Mouse (Mus musculus): ENCODE results near the gene Ttll8. TPM values are rescaled to one million over a fixed set of nuclear protein-coding genes. Genes with fewer than 3 reads are reported as not detected.
A peak's percentile ranks its signal among the peaks of the same experiment; 100 is the strongest.

Ttll8 gene
- total RNA-seq, 2 experiments from 2014 or later: not detected

- intact Hi-C loops (cut with DNase I): loop anchor here (2.0 kb wide), 1 partner anchor 27 kb away; no protein-coding TSS in a partner anchor
- peak; percentile 84 to 89 for DNase-seq
Observed at GRCm38 (mm10) chr15:88863695-88864231, 90.5 kb downstream of the Ttll8 start.

- intact Hi-C loops (cut with DNase I): loop anchor here (2.0 kb wide), 1 partner anchor 26 kb away; no protein-coding TSS in a partner anchor
- DNase-seq: peak in 1 of 2 experiments; percentile 58
Observed at GRCm38 (mm10) chr15:88862881-88863694, 91.1 kb downstream of the Ttll8 start.

GRCm38 (mm10) chr15:88861772-88862622, 92.2 kb downstream of the Ttll8 start, which contains the start of gene Pim3:
Gene Pim3, plus strand, starts transcription at chr15:88862186.
- peak; percentile 94 to 97 for DNase-seq
- intact Hi-C loops (cut with DNase I): loop anchor here (2.0 kb wide), 1 partner anchor 25 kb away; no protein-coding TSS in a partner anchor

GRCm38 (mm10) chr15:88860781-88861180, 93.4 kb downstream of the Ttll8 start:
- intact Hi-C loops (cut with DNase I): no loop called here
- no peak for DNase-seq

GRCm38 (mm10) chr15:88859206-88859970, 94.8 kb downstream of the Ttll8 start:
- intact Hi-C loops (cut with DNase I): no loop called here
- DNase-seq: no peak

GRCm38 (mm10) chr15:88858707-88859106, 95.5 kb downstream of the Ttll8 start:
- intact Hi-C loops (cut with DNase I): no loop called here
- no peak for DNase-seq

- DNase-seq: peak; percentile 59 to 61
Observed at GRCm38 (mm10) chr15:88858141-88858541, 96.1 kb downstream of the Ttll8 start.

GRCm38 (mm10) chr15:88857361-88857760, 96.9 kb downstream of the Ttll8 start:
- DNase-seq: no peak
- intact Hi-C loops (cut with DNase I): no loop called here

More at GRCm38 (mm10) chr15:88858141-88858541, 96.1 kb downstream of the Ttll8 start:
- intact Hi-C loops (cut with DNase I): no loop called here

GRCm38 (mm10) chr15:88856613-88857012, 97.6 kb downstream of the Ttll8 start:
- intact Hi-C loops (cut with DNase I): no loop called here

GRCm38 (mm10) chr15:88855896-88856417, 98.3 kb downstream of the Ttll8 start:
- no peak for DNase-seq
- intact Hi-C loops (cut with DNase I): no loop called here

More at GRCm38 (mm10) chr15:88856613-88857012, 97.6 kb downstream of the Ttll8 start:
- no peak for DNase-seq

- intact Hi-C loops (cut with DNase I): no loop called here
- DNase-seq: no peak
Observed at GRCm38 (mm10) chr15:88854969-88855830, 99.0 kb downstream of the Ttll8 start.

GRCm38 (mm10) chr15:88854119-88854968, 99.9 kb downstream of the Ttll8 start:
- no peak for DNase-seq
- intact Hi-C loops (cut with DNase I): no loop called here

- no peak for DNase-seq
- intact Hi-C loops (cut with DNase I): no loop called here
Observed at GRCm38 (mm10) chr15:88853106-88853505, 101.1 kb downstream of the Ttll8 start.

- DNase-seq: no peak
- intact Hi-C loops (cut with DNase I): no loop called here
Observed at GRCm38 (mm10) chr15:88851507-88852149, 102.6 kb downstream of the Ttll8 start.

GRCm38 (mm10) chr15:88851076-88851475, 103.1 kb downstream of the Ttll8 start:
- no peak for DNase-seq
- intact Hi-C loops (cut with DNase I): no loop called here

GRCm38 (mm10) chr15:88850146-88850826, 103.9 kb downstream of the Ttll8 start:
- intact Hi-C loops (cut with DNase I): no loop called here
- DNase-seq: peak; percentile 79 to 92

GRCm38 (mm10) chr15:88849621-88850020, 104.6 kb downstream of the Ttll8 start:
- intact Hi-C loops (cut with DNase I): no loop called here
- DNase-seq: no peak
